Mouse (Mus musculus) left cerebral cortex, adult 2 months (tissue): ENCODE results near the gene Pla2g3. TPM values are rescaled to one million over a fixed set of nuclear protein-coding genes. Genes with fewer than 3 reads are reported as not detected.

ENCODE experiments used
- DNase-seq, 2 experiments: peaks; one replicate each; pipeline ENCODE4 v3.0.0; 2021 to 2022; ENCODE audit warnings: low spot score in 2 of 2, mixed read lengths in 1 of 2; ENCODE audit errors: extremely low spot score in 1 of 2
- H3K27ac ChIP-seq: fragments of 200-600 bp; 2 replicates; pipeline ENCODE4 v1.8.1; 2022
- H3K4me3 ChIP-seq: fragments of 200-600 bp; 2 replicates; pipeline ENCODE4 v1.8.1; 2022
- CTCF ChIP-seq: fragments of 200-600 bp; IDR thresholded peaks from 2 replicates; pipeline ENCODE4 v1.8.1; 2022; ENCODE audit warnings: antibody characterized with exemption, mild to moderate bottlenecking, moderate library complexity
- intact Hi-C: fragments of 180-260 bp; cut with DNase I; formaldehyde crosslinking; loops from one replicate; pipeline ENCODE4 v1.15.1; 2025
- total RNA-seq, 2 experiments: library from RNA; stranded (reverse); gene quantifications; 2 replicates each; pipeline ENCODE4 v1.2.3; 2021

Gene Pla2g3
- total RNA-seq, 2 experiments from 2014 or later, result 3.8 to 4.1 TPM

GRCm38 (mm10) chr11:3533406-3533932 is 45.4 kb downstream of the Pla2g3 start:
- DNase-seq, result no peak
- TF ChIP-seq CTCF, result no peak
- Histone ChIP-seq H3K27ac (no peak overlapping the region), H3K4me3 (no peak overlapping the region)
- intact Hi-C loops, result no loop called here

GRCm38 (mm10) chr11:3534956-3535355 is 46.9 kb downstream of the Pla2g3 start:
- DNase-seq, result no peak
- TF ChIP-seq CTCF, result no peak
- Histone ChIP-seq H3K27ac (peak overlapping the region; percentile 79; the same call in 1 of the 2 replicates), H3K4me3 (peak overlapping the region; percentile 58)
- intact Hi-C loops, result loop anchor here (1.0 to 5.0 kb wide), 6 partner anchors 67 to 387 kb away; partner anchors contain the start of gene Morc2a

- peak; percentile 90 to 94 for DNase-seq
- peak overlapping the region; percentile 79 for H3K27ac ChIP-seq
- intact Hi-C loops, result loop anchor here (1.0 to 5.0 kb wide), 6 partner anchors 67 to 387 kb away; partner anchors contain the start of gene Morc2a
- TF ChIP-seq CTCF, result peak; percentile 95
- H3K4me3 ChIP-seq, result peak overlapping the region; percentile 58
These were observed 47.4 kb downstream of the Pla2g3 start for GRCm38 (mm10) chr11:3535406-3535986.

GRCm38 (mm10) chr11:3536082-3536481 is 48.0 kb downstream of the Pla2g3 start:
- Histone ChIP-seq H3K4me3 (peak overlapping the region; percentile 58), H3K27ac (peak overlapping the region; percentile 79)
- no peak for TF ChIP-seq CTCF
- no peak for DNase-seq
- intact Hi-C loops, result loop anchor here (5.0 kb wide), 3 partner anchors 111 to 386 kb away; partner anchors contain the start of gene Morc2a

GRCm38 (mm10) chr11:3536745-3537333 is 48.8 kb downstream of the Pla2g3 start:
- DNase-seq, result no peak
- no peak for TF ChIP-seq CTCF
- intact Hi-C loops, result loop anchor here (5.0 kb wide), 3 partner anchors 110 to 385 kb away; partner anchors contain the start of gene Morc2a
- Histone ChIP-seq H3K27ac (no peak overlapping the region), H3K4me3 (no peak overlapping the region)

GRCm38 (mm10) chr11:3537711-3538110 is 49.6 kb downstream of the Pla2g3 start:
- no peak overlapping the region for H3K27ac ChIP-seq
- no peak for TF ChIP-seq CTCF
- intact Hi-C loops, result loop anchor here (5.0 kb wide), 3 partner anchors 110 to 385 kb away; partner anchors contain the start of gene Morc2a
- DNase-seq, result no peak
- no peak overlapping the region for H3K4me3 ChIP-seq

- peak overlapping the region; percentile 52 for H3K4me3 ChIP-seq
- TF ChIP-seq CTCF, result no peak
- no peak for DNase-seq
- intact Hi-C loops, result loop anchor here (5.0 kb wide), 3 partner anchors 109 to 384 kb away; partner anchors contain the start of gene Morc2a
- no peak overlapping the region for H3K27ac ChIP-seq
These were observed 50.3 kb downstream of the Pla2g3 start for GRCm38 (mm10) chr11:3538341-3538740.

- intact Hi-C loops, result loop anchor here (5.0 kb wide), 3 partner anchors 108 to 383 kb away; partner anchors contain the start of gene Morc2a
- DNase-seq, result peak; percentile 81 to 85
- Histone ChIP-seq H3K4me3 (peak overlapping the region; percentile 52), H3K27ac (peak overlapping the region; percentile 54)
- TF ChIP-seq CTCF, result no peak
These were observed 51.2 kb downstream of the Pla2g3 start for GRCm38 (mm10) chr11:3539111-3539825.

GRCm38 (mm10) chr11:3539826-3540196 is 51.7 kb downstream of the Pla2g3 start:
- DNase-seq, result no peak
- intact Hi-C loops, result loop anchor here (5.0 kb wide), 3 partner anchors 107 to 382 kb away; partner anchors contain the start of gene Morc2a
- Histone ChIP-seq H3K4me3 (peak overlapping the region; percentile 52; the same call in 1 of the 2 replicates), H3K27ac (no peak overlapping the region)
- TF ChIP-seq CTCF, result no peak; the same call in none of the 2 replicates

- peak within 1 kb of the TSS; percentile 52 for H3K4me3 ChIP-seq
- DNase-seq, result no peak
- no peak for TF ChIP-seq CTCF
These were observed 52.5 kb downstream of the Pla2g3 start, which contains the start of gene Smtn for GRCm38 (mm10) chr11:3540451-3541085. Gene Smtn (minus strand): TSS chr11:3540612.

GRCm38 (mm10) chr11:3541932-3542331 is 53.8 kb downstream of the Pla2g3 start:
- Histone ChIP-seq H3K4me3 (no peak overlapping the region), H3K27ac (no peak overlapping the region)
- TF ChIP-seq CTCF, result no peak
- intact Hi-C loops, result no loop called here
- DNase-seq, result no peak

More at GRCm38 (mm10) chr11:3540451-3541085, 52.5 kb downstream of the Pla2g3 start, which contains the start of gene Smtn:
- intact Hi-C loops, result no loop called here
- H3K27ac ChIP-seq, result peak within 1 kb of the TSS; percentile 54; the same call in 1 of the 2 replicates
